Mouse (Mus musculus) small intestine, adult 2 months (tissue): ENCODE measurements around the gene Slain1.

Source experiments
- CTCF ChIP-seq: fragments of 200-500 bp; IDR thresholded peaks from 2 replicates; pipeline ENCODE4 v1.5.1; 2012; ENCODE audit warnings: low read depth, mild to moderate bottlenecking, control low read depth, inconsistent platforms, low read length, moderate library complexity, mixed read lengths; ENCODE audit not compliant: insufficient replicate concordance, insufficient read length; ENCODE audit errors: extremely low read depth
- POLR2A ChIP-seq: fragments of 200-500 bp; IDR thresholded peaks from 2 replicates; pipeline ENCODE4 v1.6.1; 2012; ENCODE audit warnings: low read depth, mild to moderate bottlenecking, control low read depth, inconsistent platforms, low read length, moderate library complexity

GRCm38 (mm10) chr14:103648623-103649255 is 1.3 kb upstream of the Slain1 start:
- TF ChIP-seq CTCF (no peak), POLR2A (no peak)
